Mouse (Mus musculus) E14TG2a.4 (cell line): ENCODE measurements around the gene Acp1.

Source experiments
- H3K27me3 ChIP-seq: 2 replicates; pipeline ENCODE4 v1.6.1; 2014; ENCODE audit warnings: low read length, control low read depth; ENCODE audit not compliant: insufficient read depth
- H3K36me3 ChIP-seq: 2 replicates; pipeline ENCODE4 v1.6.1; 2014; ENCODE audit warnings: low read length, control low read depth; ENCODE audit not compliant: insufficient read depth
- H3K4me1 ChIP-seq: replicated peaks from 2 replicates; pipeline ENCODE4 v1.6.1; 2014; ENCODE audit warnings: low read depth, low read length, control low read depth
- H3K4me3 ChIP-seq: replicated peaks from 2 replicates; pipeline ENCODE4 v1.5.1; 2014; ENCODE audit warnings: mild to moderate bottlenecking, low read length
- H3K9me3 ChIP-seq: 2 replicates; pipeline ENCODE4 v1.6.1; 2014; ENCODE audit warnings: low read length, control low read depth
- CTCF ChIP-seq: conservative IDR thresholded peaks from 2 replicates; pipeline ENCODE4 v1.5.1; 2014; ENCODE audit warnings: low read length
- NANOG ChIP-seq: IDR thresholded peaks from 2 replicates; pipeline ENCODE4 v1.6.1; 2014; ENCODE audit warnings: borderline replicate concordance, low read length, mixed read lengths
- POU5F1 ChIP-seq: IDR thresholded peaks from 2 replicates; pipeline ENCODE4 v1.6.1; 2014; ENCODE audit warnings: low read length, borderline replicate concordance

Acp1 gene

GRCm38 (mm10) chr12:30884622-30885230, 26.7 kb downstream of the Acp1 start:
- TF ChIP-seq POU5F1 (no peak), CTCF (no peak), NANOG (no peak)
- H3K9me3 ChIP-seq = no peaks in the 10 kb centered on the region
- peaks cover 7% of the 10 kb centered on the region for H3K4me1 ChIP-seq
- H3K4me3 ChIP-seq = peak overlapping the region; percentile 81
- peaks cover 52% of the 10 kb centered on the region for H3K27me3 ChIP-seq
- H3K36me3 ChIP-seq = no peaks in the 10 kb centered on the region

- Histone ChIP-seq H3K27me3 (peaks cover 55% of the 10 kb centered on the region), H3K4me1 (peaks cover 7% of the 10 kb centered on the region), H3K4me3 (peak within 1 kb of the TSS; percentile 81), H3K9me3 (no peaks in the 10 kb centered on the region), H3K36me3 (no peaks in the 10 kb centered on the region)
- TF ChIP-seq CTCF (no peak), POU5F1 (no peak), NANOG (no peak)
These were observed 27.3 kb downstream of the Acp1 start, which contains the start of gene Alkal2 for GRCm38 (mm10) chr12:30883986-30884621. Gene Alkal2, plus strand, starts transcription at chr12:30884322.

GRCm38 (mm10) chr12:30883592-30883985, 27.8 kb downstream of the Acp1 start:
- Histone ChIP-seq H3K27me3 (peaks cover 55% of the 10 kb centered on the region), H3K4me1 (peaks cover 7% of the 10 kb centered on the region), H3K36me3 (no peaks in the 10 kb centered on the region), H3K9me3 (0 out of 2 replicates have a peak, but pooled peaks cover under 1% of the 10 kb centered on the region), H3K4me3 (peak overlapping the region; percentile 81)
- TF ChIP-seq CTCF (no peak), NANOG (no peak), POU5F1 (no peak)

- peaks cover 6% of the 10 kb centered on the region; the same call in 1 of the 2 replicates for H3K9me3 ChIP-seq
- no peak for TF ChIP-seq NANOG
- no peak for TF ChIP-seq CTCF
- no peak for TF ChIP-seq POU5F1
- H3K27me3 ChIP-seq = peaks cover 28% of the 10 kb centered on the region
- no peaks in the 10 kb centered on the region for H3K36me3 ChIP-seq
- H3K4me3 ChIP-seq = no peak overlapping the region
- H3K4me1 ChIP-seq = peaks cover 3% of the 10 kb centered on the region
These were observed 31.9 kb downstream of the Acp1 start for GRCm38 (mm10) chr12:30879447-30879846.

GRCm38 (mm10) chr12:30865781-30866180, 45.6 kb downstream of the Acp1 start:
- no peaks in the 10 kb centered on the region for H3K9me3 ChIP-seq
- H3K27me3 ChIP-seq = no peaks in the 10 kb centered on the region
- H3K4me3 ChIP-seq = no peak overlapping the region
- H3K4me1 ChIP-seq = no peaks in the 10 kb centered on the region
- H3K36me3 ChIP-seq = no peaks in the 10 kb centered on the region
- TF ChIP-seq POU5F1 = no peak
- TF ChIP-seq NANOG = no peak
- TF ChIP-seq CTCF = no peak

GRCm38 (mm10) chr12:30864347-30864746, 47.0 kb downstream of the Acp1 start:
- no peak for TF ChIP-seq NANOG
- TF ChIP-seq CTCF = no peak
- no peak for TF ChIP-seq POU5F1
- Histone ChIP-seq H3K4me1 (no peaks in the 10 kb centered on the region), H3K27me3 (no peaks in the 10 kb centered on the region), H3K4me3 (no peak overlapping the region), H3K9me3 (no peaks in the 10 kb centered on the region), H3K36me3 (no peaks in the 10 kb centered on the region)

- no peaks in the 10 kb centered on the region for H3K9me3 ChIP-seq
- H3K27me3 ChIP-seq = no peaks in the 10 kb centered on the region
- H3K36me3 ChIP-seq = no peaks in the 10 kb centered on the region
- TF ChIP-seq CTCF (no peak), POU5F1 (no peak), NANOG (no peak)
- H3K4me3 ChIP-seq = no peak overlapping the region
- no peaks in the 10 kb centered on the region for H3K4me1 ChIP-seq
These were observed 55.2 kb downstream of the Acp1 start for GRCm38 (mm10) chr12:30856172-30856571.

GRCm38 (mm10) chr12:30855442-30856159, 55.8 kb downstream of the Acp1 start:
- Histone ChIP-seq H3K9me3 (no peaks in the 10 kb centered on the region), H3K4me1 (no peaks in the 10 kb centered on the region), H3K4me3 (no peak overlapping the region), H3K27me3 (no peaks in the 10 kb centered on the region), H3K36me3 (no peaks in the 10 kb centered on the region)
- TF ChIP-seq NANOG = no peak
- TF ChIP-seq POU5F1 = no peak
- no peak for TF ChIP-seq CTCF
